Mouse (Mus musculus) embryonic facial prominence, embryonic 13.5 days (tissue): ENCODE measurements around the gene Ctbs. TPM values are rescaled to one million over a fixed set of nuclear protein-coding genes. Genes with fewer than 3 reads are reported as not detected.

Experiments used
- ATAC-seq: fragments of 200-750 bp; cut with Nextera tagmentation; 2 replicates; pipeline ENCODE4 v1.8.0; 2017; ENCODE audit warnings: low read depth; ENCODE audit not compliant: insufficient number of reproducible peaks, insufficient read depth, low FRiP score, low TSS enrichment
- H3K27ac ChIP-seq: fragments of 300-500 bp; sonication (generic); 2 replicates; pipeline ENCODE4 v1.5.1; 2015; ENCODE audit warnings: moderate library complexity, mild to moderate bottlenecking, inconsistent platforms
- H3K27me3 ChIP-seq: fragments of 300-500 bp; sonication (generic); 2 replicates; pipeline ENCODE4 v1.6.1; 2015; ENCODE audit warnings: mild to moderate bottlenecking, inconsistent platforms
- H3K36me3 ChIP-seq: fragments of 300-500 bp; sonication (generic); 2 replicates; pipeline ENCODE4 v1.6.1; 2015; ENCODE audit warnings: mild to moderate bottlenecking, inconsistent platforms
- H3K4me1 ChIP-seq: fragments of 300-500 bp; sonication (generic); 2 replicates; pipeline ENCODE4 v1.6.1; 2015; ENCODE audit warnings: inconsistent platforms
- H3K4me2 ChIP-seq: fragments of 300-500 bp; sonication (generic); 2 replicates; pipeline ENCODE4 v1.6.1; 2015; ENCODE audit warnings: moderate library complexity, mild to moderate bottlenecking, inconsistent platforms
- H3K4me3 ChIP-seq: fragments of 300-500 bp; sonication (generic); 2 replicates; pipeline ENCODE4 v1.5.1; 2015; ENCODE audit warnings: mild to moderate bottlenecking, inconsistent platforms
- H3K9ac ChIP-seq: fragments of 300-500 bp; sonication (generic); 2 replicates; pipeline ENCODE4 v1.6.1; 2015; ENCODE audit warnings: mild to moderate bottlenecking, inconsistent platforms
- H3K9me3 ChIP-seq: fragments of 300-500 bp; sonication (generic); 2 replicates; pipeline ENCODE4 v1.6.1; 2016; ENCODE audit warnings: inconsistent platforms
- WGBS: fragments of 180-500 bp; shearing (Covaris S2); methylation state at CpG from one replicate; pipeline ENCODE4 v1.1.7; 2015; ENCODE audit warnings: mixed read lengths; 5-methylcytosine and 5-hydroxymethylcytosine counted together
- polyA plus RNA-seq: library from polyadenylated mRNA; unstranded; fragments of >200 nt; fragmentation: Nextera tagmentation; extraction: Ambion mirVana; gene quantifications from 2 replicates; pipeline ENCODE4 v1.2.1, GENCODE M21; 2015

Ctbs gene
- polyA plus RNA-seq = 9.1 and 9.6 TPM in 2 replicates

DNA sequence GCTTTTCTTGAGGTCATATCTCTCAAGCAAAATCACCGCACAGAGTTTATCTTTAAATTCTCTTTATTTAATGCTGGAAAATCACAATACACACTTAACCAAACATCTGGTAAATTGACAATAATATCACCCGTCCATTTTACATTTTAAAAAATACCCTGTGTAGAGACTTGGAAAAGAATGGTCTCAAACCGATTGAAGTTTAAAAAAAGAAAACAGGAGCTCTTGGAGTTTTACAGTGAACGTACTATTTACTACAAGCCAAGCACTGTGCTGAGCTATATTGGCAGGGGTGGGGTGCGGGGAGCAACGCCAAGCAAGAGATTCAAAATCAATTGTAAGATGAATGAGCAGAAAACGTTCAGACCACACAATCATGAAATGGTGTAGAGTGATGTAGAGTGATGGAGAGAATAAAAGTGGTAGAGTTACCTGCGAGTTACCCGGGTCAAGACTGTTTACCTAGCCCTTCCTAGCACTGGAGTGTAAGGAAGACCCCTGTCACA, at the start of gene Ctbs:
Gene Ctbs (plus strand): TSS at position 51 of the 506 bp plus-strand sequence.
- Histone ChIP-seq H3K4me1 (peaks cover 8% of the 10 kb centered on the region; the same call in 1 of the 2 replicates), H3K9me3 (no peaks in the 10 kb centered on the region), H3K9ac (peak within 1 kb of the TSS; percentile 83), H3K4me2 (peak within 1 kb of the TSS; percentile 61), H3K27me3 (no peaks in the 10 kb centered on the region), H3K27ac (peak within 1 kb of the TSS; percentile 87), H3K4me3 (peak within 1 kb of the TSS; percentile 63), H3K36me3 (0 out of 2 replicates have a peak, but pooled peaks cover 4% of the 10 kb centered on the region)
- WGBS = 56% methylated on average over 9 of the region's 9 CpGs
- peak; percentile 1; the same call in 1 of the 2 replicates for ATAC-seq

DNA sequence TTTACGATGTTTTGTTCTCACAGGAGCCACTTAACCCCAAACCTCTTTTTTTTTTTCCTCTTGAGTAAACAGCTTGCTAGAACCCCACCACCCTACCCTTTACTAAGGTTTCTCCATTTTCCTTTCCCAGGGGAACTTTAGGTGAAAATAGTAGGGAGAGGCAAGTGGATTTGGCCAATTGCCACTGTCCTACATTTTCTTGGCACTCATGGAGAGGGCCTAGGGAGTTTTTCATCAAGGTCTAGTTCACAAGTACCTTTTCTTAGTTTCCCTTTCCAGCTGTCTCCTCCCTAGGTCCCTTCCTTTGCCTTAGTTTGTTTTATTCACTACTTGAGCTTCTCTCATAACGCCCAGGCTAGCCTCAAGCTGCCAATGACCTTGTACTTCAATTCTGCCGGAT, 45.8 kb upstream of the Ctbs start:
- H3K9ac ChIP-seq = peak overlapping the region; percentile 92; the same call in 1 of the 2 replicates

DNA sequence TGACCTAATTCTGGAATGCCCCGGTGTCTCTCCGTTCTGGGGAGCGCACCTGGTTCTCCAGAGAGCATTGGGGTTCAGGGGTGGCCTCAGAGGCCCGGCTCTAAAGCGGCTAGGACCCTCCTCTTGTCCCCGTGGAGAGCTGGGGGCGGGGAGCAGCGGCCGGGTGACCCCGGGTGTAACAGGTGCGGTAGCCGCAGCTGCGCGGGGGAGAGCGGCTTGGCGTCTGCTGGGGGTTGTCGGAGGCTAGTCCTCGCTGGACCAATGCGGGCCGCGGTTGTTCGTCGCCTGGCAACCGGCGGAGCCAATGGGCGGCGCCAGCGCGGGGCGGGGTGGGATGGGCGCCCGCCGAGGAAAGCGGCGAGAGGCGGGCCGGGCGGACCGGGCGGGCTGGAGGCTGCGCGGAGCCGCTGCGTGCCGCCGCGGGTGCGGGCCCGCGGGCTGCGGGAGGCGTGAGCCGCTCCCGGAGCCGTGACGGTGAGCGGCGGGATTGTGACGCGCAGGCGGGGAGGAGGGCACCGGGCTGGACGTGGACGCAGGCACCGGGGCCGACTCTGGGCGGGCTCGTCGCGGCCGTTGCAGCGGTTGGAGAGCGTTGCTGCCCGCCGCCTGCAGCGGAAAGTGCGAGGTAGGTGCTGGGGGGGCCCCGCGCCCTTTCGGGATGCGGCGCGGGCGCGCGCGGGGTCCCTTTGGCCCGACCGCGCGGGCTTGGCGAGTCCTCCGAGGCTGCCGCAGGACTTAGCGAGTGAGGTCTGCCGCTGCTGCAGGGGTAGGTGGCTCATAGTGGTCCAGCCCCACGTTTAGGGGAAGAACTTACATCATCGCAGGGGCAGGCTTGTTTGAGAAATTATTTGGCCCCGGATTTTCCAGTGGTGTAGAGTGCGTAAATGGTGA, 45.0 kb upstream of the Ctbs start, which contains the start of gene Ssx2ip:
Gene Ssx2ip (plus strand): TSS at position 332 of the 891 bp plus-strand sequence.
- H3K4me2 ChIP-seq = peak within 1 kb of the TSS; percentile 89
- no peaks in the 10 kb centered on the region; the same call in 1 of the 2 replicates for H3K9me3 ChIP-seq
- WGBS = 1% methylated on average over 94 of the region's 100 CpGs
- H3K9ac ChIP-seq = peak within 1 kb of the TSS; percentile 92
- ATAC-seq = peak; percentile 93
- no peaks in the 10 kb centered on the region for H3K27me3 ChIP-seq
- peak within 1 kb of the TSS; percentile 84 for H3K27ac ChIP-seq
- peak within 1 kb of the TSS; percentile 93 for H3K4me3 ChIP-seq
- H3K4me1 ChIP-seq = peaks cover 24% of the 10 kb centered on the region
- no peaks in the 10 kb centered on the region for H3K36me3 ChIP-seq

More for the DNA sequence above, 45.8 kb upstream of the Ctbs start:
- no peaks in the 10 kb centered on the region for H3K36me3 ChIP-seq
- WGBS = 42% methylated on average over 3 of the region's 3 CpGs
- peak overlapping the region; percentile 93 for H3K4me3 ChIP-seq
- H3K9me3 ChIP-seq = no peaks in the 10 kb centered on the region; the same call in 1 of the 2 replicates
- H3K4me2 ChIP-seq = peak overlapping the region; percentile 89
- H3K4me1 ChIP-seq = peaks cover 24% of the 10 kb centered on the region
- no peak overlapping the region for H3K27ac ChIP-seq
- H3K27me3 ChIP-seq = no peaks in the 10 kb centered on the region
- ATAC-seq = no peak

DNA sequence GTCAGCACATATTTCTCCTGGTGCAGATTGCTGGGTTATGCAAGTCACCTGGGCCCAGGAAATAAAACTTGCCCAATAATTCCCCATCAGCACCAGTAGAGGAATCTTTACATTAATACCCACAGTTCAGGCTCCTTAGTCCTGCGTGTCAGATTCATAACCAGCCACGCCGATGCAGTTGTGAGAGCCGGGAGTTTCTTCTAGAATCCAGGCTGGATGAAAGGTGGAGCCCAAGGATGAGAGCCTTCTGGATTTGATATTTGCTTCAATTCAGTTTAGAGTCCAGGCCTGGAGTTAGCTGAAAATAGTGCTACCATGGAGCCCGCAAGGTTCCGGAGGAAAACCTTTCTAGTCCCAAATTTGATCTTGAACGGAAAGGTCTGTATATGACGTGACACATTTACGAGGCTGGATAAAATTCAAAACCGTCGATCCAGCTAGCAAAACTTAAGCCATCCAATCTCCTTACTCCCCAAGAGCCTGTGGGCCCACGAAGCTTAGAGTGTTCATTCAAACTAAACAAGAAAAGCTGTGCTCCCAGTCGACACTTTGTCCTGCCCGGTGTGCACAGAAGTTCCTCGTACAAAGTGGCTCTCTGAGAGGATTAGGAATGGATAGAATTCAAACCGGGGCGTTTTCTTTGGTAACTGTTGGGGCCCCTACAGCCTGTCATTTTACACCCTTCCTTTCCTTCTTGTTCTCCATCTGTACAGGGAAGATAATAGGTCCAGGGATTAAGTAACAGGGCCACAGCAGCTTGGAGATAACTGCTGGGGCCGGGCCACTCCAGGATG, 44.2 kb upstream of the Ctbs start:
- Histone ChIP-seq H3K4me3 (peak overlapping the region; percentile 93), H3K36me3 (no peaks in the 10 kb centered on the region), H3K4me2 (peak overlapping the region; percentile 89), H3K27ac (peak overlapping the region; percentile 84), H3K9me3 (no peaks in the 10 kb centered on the region; the same call in 1 of the 2 replicates), H3K27me3 (no peaks in the 10 kb centered on the region), H3K9ac (peak overlapping the region; percentile 92), H3K4me1 (peaks cover 26% of the 10 kb centered on the region)
- peak; percentile 17; the same call in 1 of the 2 replicates for ATAC-seq
- 21% methylated on average over 18 of the region's 18 CpGs for WGBS

DNA sequence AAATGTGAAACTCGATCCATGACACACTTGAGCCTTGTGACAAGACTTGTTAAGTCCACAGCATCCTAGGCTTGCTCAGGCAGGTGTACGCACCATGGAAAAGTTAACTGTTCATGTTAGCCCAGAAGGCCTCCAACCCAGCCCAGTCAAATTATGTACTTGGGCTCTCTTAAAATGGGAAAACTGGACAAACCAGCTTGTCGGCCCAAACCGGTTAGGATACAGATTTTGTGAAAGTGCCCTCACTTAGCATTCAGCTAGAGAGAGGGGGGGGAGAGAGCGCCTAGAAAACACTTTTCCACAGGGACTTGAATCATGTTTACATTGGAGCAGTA, 43.6 kb upstream of the Ctbs start:
- Histone ChIP-seq H3K9ac (0 out of 2 replicates have a peak overlapping the region, but pooled peaks have one; percentile 49), H3K4me1 (peaks cover 26% of the 10 kb centered on the region), H3K4me3 (peak overlapping the region; percentile 93), H3K4me2 (peak overlapping the region; percentile 89), H3K9me3 (no peaks in the 10 kb centered on the region; the same call in 1 of the 2 replicates), H3K27me3 (no peaks in the 10 kb centered on the region), H3K27ac (peak overlapping the region; percentile 60; the same call in 1 of the 2 replicates), H3K36me3 (no peaks in the 10 kb centered on the region)
- WGBS = 52% methylated on average over 5 of the region's 5 CpGs
- ATAC-seq = peak; percentile 24; the same call in 1 of the 2 replicates

DNA sequence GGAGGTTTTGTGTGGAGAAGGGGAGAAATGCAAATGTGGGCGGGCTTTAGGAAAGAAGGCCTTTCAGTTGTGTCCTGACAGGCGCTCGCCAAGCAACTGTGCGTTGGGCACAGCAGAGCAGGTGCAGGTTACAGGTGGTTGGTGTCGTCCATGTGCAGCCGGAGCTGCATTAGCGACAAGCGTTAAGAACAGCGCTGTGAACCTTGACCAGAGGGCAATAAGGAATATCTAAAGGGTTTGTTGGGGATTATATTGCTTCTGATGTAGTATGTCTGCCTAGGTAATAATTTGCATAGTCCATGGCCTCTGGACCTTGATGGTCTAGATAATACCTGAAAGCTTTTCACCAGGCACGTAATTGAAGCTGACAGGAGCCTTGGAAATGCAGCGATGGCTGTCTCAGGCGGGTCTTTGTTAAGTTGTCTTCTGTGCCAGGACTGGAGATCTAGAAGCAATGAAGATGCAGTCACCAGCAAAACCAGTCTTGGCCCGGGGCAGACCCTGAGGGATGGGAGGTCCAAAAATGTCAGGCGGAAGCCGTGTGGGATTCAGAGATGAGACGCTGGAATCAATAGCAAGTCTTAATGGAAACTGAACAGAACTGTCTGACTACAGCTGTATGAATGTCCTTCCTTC, 42.4 kb upstream of the Ctbs start:
- 76% methylated on average over 16 of the region's 16 CpGs for WGBS
- no peak overlapping the region for H3K9ac ChIP-seq
- H3K36me3 ChIP-seq = no peaks in the 10 kb centered on the region
- peak overlapping the region; percentile 89 for H3K4me2 ChIP-seq
- H3K27ac ChIP-seq = no peak overlapping the region
- peaks cover 29% of the 10 kb centered on the region for H3K4me1 ChIP-seq
- no peaks in the 10 kb centered on the region; the same call in 1 of the 2 replicates for H3K9me3 ChIP-seq
- no peak for ATAC-seq
- H3K4me3 ChIP-seq = 0 out of 2 replicates have a peak overlapping the region, but pooled peaks have one; percentile 93
- H3K27me3 ChIP-seq = no peaks in the 10 kb centered on the region

DNA sequence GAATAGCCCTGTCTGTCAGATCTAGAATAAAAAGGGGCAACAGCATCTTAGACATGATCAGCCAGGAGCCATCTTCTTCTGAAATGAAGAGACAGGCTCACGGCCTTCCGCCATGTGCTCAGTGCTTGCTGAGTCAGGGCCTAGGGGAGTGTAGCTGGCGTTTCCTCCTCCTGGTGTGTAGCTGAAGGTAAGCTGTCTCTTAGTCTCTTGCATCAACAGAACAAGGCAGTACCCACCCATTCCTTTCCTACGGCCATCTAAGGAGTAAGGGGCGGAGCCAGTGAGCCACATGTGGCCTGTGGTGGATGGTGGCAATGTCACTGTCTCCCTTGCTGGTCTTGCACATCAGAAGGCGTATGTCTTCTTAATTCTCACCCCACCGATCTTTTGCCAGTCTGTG, 39.5 kb upstream of the Ctbs start:
- H3K9me3 ChIP-seq = no peaks in the 10 kb centered on the region
- H3K4me1 ChIP-seq = peaks cover 23% of the 10 kb centered on the region
- H3K9ac ChIP-seq = no peak overlapping the region
- H3K36me3 ChIP-seq = no peaks in the 10 kb centered on the region
- no peak overlapping the region for H3K27ac ChIP-seq
- ATAC-seq = no peak
- no peak overlapping the region for H3K4me3 ChIP-seq
- 75% methylated on average over 7 of the region's 7 CpGs for WGBS
- H3K27me3 ChIP-seq = no peaks in the 10 kb centered on the region
- H3K4me2 ChIP-seq = no peak overlapping the region

DNA sequence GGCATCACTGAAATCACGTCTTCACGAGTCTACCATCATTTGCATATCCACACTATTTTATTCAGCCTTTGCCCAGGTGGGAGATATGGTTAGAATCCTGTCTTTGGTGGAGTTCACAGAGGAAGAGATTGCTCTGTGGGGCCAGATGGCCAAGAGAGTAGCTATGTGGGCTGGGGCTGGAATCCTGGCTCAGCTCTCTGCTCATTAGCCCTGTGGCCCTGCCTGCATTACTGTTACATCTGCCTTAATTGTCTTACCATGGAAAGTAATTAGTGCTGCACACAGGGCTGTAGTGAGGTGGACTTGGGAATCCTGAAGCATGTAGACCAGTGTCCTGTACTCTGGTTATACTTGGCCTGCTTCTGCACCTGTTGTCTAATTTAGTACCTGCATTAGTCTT, 37.6 kb upstream of the Ctbs start:
- Histone ChIP-seq H3K9ac (no peak overlapping the region), H3K36me3 (0 out of 2 replicates have a peak, but pooled peaks cover under 1% of the 10 kb centered on the region), H3K4me2 (no peak overlapping the region), H3K9me3 (no peaks in the 10 kb centered on the region), H3K4me3 (no peak overlapping the region), H3K27ac (no peak overlapping the region; the same call in 1 of the 2 replicates), H3K27me3 (no peaks in the 10 kb centered on the region), H3K4me1 (peaks cover 6% of the 10 kb centered on the region; the same call in 1 of the 2 replicates)
- no peak for ATAC-seq
- whole genome bisulfite sequencing = 88% methylated on average over 2 of the region's 2 CpGs

DNA sequence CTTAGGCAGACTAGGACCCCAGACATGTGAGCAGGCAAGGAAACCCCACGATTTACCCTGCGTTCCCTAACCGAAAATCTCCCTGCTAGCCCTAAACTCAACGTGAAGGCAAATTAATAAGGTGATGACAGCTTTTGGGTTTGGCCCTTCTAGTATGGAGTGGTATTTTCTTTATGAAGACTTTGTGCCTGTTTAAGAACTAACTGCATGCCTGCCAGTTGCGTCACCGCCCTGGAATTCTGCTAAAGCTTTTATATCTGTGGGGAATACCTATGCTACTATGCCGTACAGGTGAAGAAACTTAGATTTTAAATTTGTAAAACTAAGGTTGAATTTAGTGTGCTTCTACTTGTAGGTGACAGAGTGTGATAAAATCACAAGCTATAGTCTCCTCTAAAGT, 37.1 kb upstream of the Ctbs start:
- WGBS = 87% methylated on average over 7 of the region's 7 CpGs
- H3K4me1 ChIP-seq = 0 out of 2 replicates have a peak, but pooled peaks cover 5% of the 10 kb centered on the region
- H3K4me2 ChIP-seq = no peak overlapping the region
- H3K9ac ChIP-seq = no peak overlapping the region
- H3K27ac ChIP-seq = no peak overlapping the region
- ATAC-seq = no peak
- no peak overlapping the region for H3K4me3 ChIP-seq
- peaks cover 5% of the 10 kb centered on the region; the same call in 1 of the 2 replicates for H3K36me3 ChIP-seq
- no peaks in the 10 kb centered on the region for H3K27me3 ChIP-seq
- no peaks in the 10 kb centered on the region for H3K9me3 ChIP-seq

DNA sequence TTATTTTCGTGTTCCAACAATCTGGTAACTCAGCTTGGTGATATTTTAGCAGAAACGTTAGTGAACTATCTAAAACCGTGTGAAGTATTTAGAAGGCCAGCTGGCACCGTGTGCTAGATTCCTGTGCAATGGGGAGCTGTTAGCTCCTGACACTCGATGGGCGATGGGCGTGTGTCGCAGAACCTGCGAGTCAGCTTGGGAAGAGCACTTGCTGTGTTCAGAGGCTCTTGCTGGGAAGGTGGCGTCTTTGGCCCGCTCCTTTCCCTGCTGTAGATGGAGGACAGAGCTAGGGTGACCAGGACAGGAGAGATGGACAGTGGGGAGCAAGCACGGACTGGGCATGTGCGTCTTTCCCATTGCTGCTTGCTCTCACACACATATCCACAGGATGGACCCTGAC, 36.6 kb upstream of the Ctbs start:
- Histone ChIP-seq H3K9me3 (no peaks in the 10 kb centered on the region), H3K4me2 (no peak overlapping the region), H3K27ac (no peak overlapping the region), H3K27me3 (no peaks in the 10 kb centered on the region), H3K4me3 (no peak overlapping the region), H3K9ac (no peak overlapping the region), H3K4me1 (0 out of 2 replicates have a peak, but pooled peaks cover 5% of the 10 kb centered on the region), H3K36me3 (peaks cover 7% of the 10 kb centered on the region; the same call in 1 of the 2 replicates)
- ATAC-seq = no peak
- WGBS = 90% methylated on average over 13 of the region's 13 CpGs
